Mouse (Mus musculus): Measurements from ENCODE around the gene Cfap77. TPM values are rescaled to one million over a fixed set of nuclear protein-coding genes. Genes with fewer than 3 reads are reported as not detected.

The Cfap77 gene
- polyA plus RNA-seq, 1 experiment: 0.16 TPM

GRCm38 (mm10) chr2:28892796-28893195 is 162.1 kb downstream of the Cfap77 start:
- H3K36me3 ChIP-seq (ENCODE audit: control insufficient read depth, insufficient read depth, low read length): peaks cover 18% of the 10 kb centered on the region
- no peak for TF ChIP-seq CTCF (IDR thresholded peaks at IDR 0.05; ENCODE audit: extremely low read depth, insufficient read length, insufficient replicate concordance, low read depth, low read length)
- no peak for TF ChIP-seq POLR2A (IDR thresholded peaks at IDR 0.05; ENCODE audit: low read depth, low read length)
- WGBS: 32% methylated on average over 1 of the region's 1 CpGs
- no peaks in the 10 kb centered on the region for H3K4me1 ChIP-seq (ENCODE audit: control insufficient read depth, insufficient read depth, insufficient read length, low read length)
- H3K4me3 ChIP-seq (ENCODE audit: low read depth, low read length): no peak overlapping the region
- no peaks in the 10 kb centered on the region for H3K27me3 ChIP-seq (ENCODE audit: control insufficient read depth, insufficient read depth, low read length)
- H3K27ac ChIP-seq (ENCODE audit: insufficient read depth, low read depth, low read length): no peak overlapping the region

DNA sequence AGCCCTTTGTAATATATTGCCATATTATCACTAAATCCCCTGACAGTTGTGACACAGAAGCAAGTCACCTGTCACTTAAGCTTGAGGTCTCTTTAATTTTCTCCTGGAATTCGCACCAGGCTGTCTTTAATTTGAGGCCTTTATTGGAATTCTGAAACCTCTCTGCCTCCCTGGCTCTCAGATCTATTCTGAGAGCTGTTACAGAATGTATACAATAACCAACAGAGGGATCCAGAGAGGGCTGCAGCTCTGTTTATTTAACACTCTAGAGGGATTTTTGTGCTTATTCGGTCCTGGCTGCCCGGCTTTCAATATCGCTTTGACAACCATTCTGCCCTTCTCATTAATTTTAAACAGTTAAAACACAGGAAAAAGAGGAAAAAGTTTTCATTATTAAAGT is 170.0 kb downstream of the Cfap77 start:
- no peaks in the 10 kb centered on the region for H3K27me3 ChIP-seq (ENCODE audit: control insufficient read depth, insufficient read depth, low read length)
- TF ChIP-seq POLR2A (IDR thresholded peaks at IDR 0.05; ENCODE audit: low read depth, low read length) (no peak), CTCF (IDR thresholded peaks at IDR 0.05; ENCODE audit: extremely low read depth, insufficient read length, insufficient replicate concordance, low read depth, low read length) (no peak)

DNA sequence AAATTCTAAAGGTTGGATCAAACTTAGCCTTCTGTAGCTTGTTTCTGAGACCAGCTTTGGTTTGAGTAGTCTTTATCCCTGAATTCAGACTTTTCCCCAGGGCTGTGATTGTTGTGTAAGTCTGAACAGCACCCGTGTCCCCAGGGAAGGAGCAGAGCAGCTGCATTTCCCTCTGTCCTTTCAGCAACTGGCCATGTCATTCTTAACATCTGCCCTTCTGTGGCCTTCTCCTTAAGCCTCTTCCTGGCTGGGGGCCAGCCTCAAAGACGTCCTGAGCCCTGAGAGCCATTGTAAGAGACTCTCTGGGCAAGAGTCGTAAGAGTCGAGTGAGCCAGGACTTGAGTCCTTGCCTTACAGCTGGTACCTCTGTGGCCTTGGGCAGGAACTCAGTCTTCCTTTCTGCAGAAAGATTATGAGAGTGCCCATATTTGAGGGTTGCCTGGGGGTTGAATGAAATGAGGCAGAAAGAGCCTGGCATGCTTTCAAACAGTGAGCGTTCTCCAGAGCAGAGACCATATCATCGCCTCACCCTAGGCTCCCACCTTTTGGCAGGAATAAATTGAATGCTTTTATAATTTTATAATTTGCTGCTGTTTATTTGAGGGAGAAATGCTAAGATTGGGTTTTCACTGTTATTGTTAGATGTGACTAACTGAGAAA is 171.9 kb downstream of the Cfap77 start:
- Histone ChIP-seq H3K27me3 (ENCODE audit: control insufficient read depth, insufficient read depth, low read length) (no peaks in the 10 kb centered on the region), H3K4me3 (ENCODE audit: low read depth, low read length) (no peak overlapping the region), H3K4me1 (ENCODE audit: control insufficient read depth, insufficient read depth, insufficient read length, low read length) (no peaks in the 10 kb centered on the region), H3K27ac (ENCODE audit: insufficient read depth, low read depth, low read length) (no peak overlapping the region), H3K36me3 (ENCODE audit: control insufficient read depth, insufficient read depth, low read length) (peaks cover 15% of the 10 kb centered on the region)
- no peak for TF ChIP-seq POLR2A (IDR thresholded peaks at IDR 0.05; ENCODE audit: low read depth, low read length)
- no peak for TF ChIP-seq CTCF (IDR thresholded peaks at IDR 0.05; ENCODE audit: extremely low read depth, insufficient read length, insufficient replicate concordance, low read depth, low read length)
- 81% methylated on average over 6 of the region's 6 CpGs for WGBS

More for the DNA sequence above, 170.0 kb downstream of the Cfap77 start:
- no peak overlapping the region for H3K4me3 ChIP-seq (ENCODE audit: low read depth, low read length)
- 77% methylated on average over 4 of the region's 4 CpGs for WGBS
- H3K27ac ChIP-seq (ENCODE audit: insufficient read depth, low read depth, low read length): no peak overlapping the region
- no peaks in the 10 kb centered on the region for H3K4me1 ChIP-seq (ENCODE audit: control insufficient read depth, insufficient read depth, insufficient read length, low read length)
- peaks cover 18% of the 10 kb centered on the region for H3K36me3 ChIP-seq (ENCODE audit: control insufficient read depth, insufficient read depth, low read length)

GRCm38 (mm10) chr2:28882047-28882446 is 172.8 kb downstream of the Cfap77 start:
- peaks cover 21% of the 10 kb centered on the region for H3K36me3 ChIP-seq (ENCODE audit: control insufficient read depth, insufficient read depth, low read length)
- no peaks in the 10 kb centered on the region for H3K27me3 ChIP-seq (ENCODE audit: control insufficient read depth, insufficient read depth, low read length)
- no peaks in the 10 kb centered on the region for H3K4me1 ChIP-seq (ENCODE audit: control insufficient read depth, insufficient read depth, insufficient read length, low read length)
- TF ChIP-seq POLR2A (IDR thresholded peaks at IDR 0.05; ENCODE audit: low read depth, low read length) (no peak), CTCF (IDR thresholded peaks at IDR 0.05; ENCODE audit: extremely low read depth, insufficient read length, insufficient replicate concordance, low read depth, low read length) (no peak)
- no peak overlapping the region for H3K4me3 ChIP-seq (ENCODE audit: low read depth, low read length)
- 89% methylated on average over 3 of the region's 3 CpGs for WGBS
- H3K27ac ChIP-seq (ENCODE audit: insufficient read depth, low read depth, low read length): no peak overlapping the region

GRCm38 (mm10) chr2:28881275-28881674 is 173.6 kb downstream of the Cfap77 start:
- H3K36me3 ChIP-seq (ENCODE audit: control insufficient read depth, insufficient read depth, low read length): peaks cover 24% of the 10 kb centered on the region
- no peak overlapping the region for H3K4me3 ChIP-seq (ENCODE audit: low read depth, low read length)
- H3K4me1 ChIP-seq (ENCODE audit: control insufficient read depth, insufficient read depth, insufficient read length, low read length): no peaks in the 10 kb centered on the region
- WGBS: 88% methylated on average over 3 of the region's 3 CpGs
- H3K27me3 ChIP-seq (ENCODE audit: control insufficient read depth, insufficient read depth, low read length): no peaks in the 10 kb centered on the region
- TF ChIP-seq POLR2A (IDR thresholded peaks at IDR 0.05; ENCODE audit: low read depth, low read length) (no peak), CTCF (IDR thresholded peaks at IDR 0.05; ENCODE audit: extremely low read depth, insufficient read length, insufficient replicate concordance, low read depth, low read length) (no peak)
- no peak overlapping the region for H3K27ac ChIP-seq (ENCODE audit: insufficient read depth, low read depth, low read length)

Other genes with a start within 250 kb of the Cfap77 start
- gene Gtf3c4, start 214.7 kb downstream of the Cfap77 start, polyA plus RNA-seq (2012; rRNA removed): 2.4 and 4.7 TPM in 2 replicates
- 0.71 and 0.94 TPM in 2 replicates for gene Ddx31, start 214.7 kb downstream of the Cfap77 start, polyA plus RNA-seq (2012; rRNA removed)
- gene Barhl1, start 138.4 kb downstream of the Cfap77 start, polyA plus RNA-seq (2012; rRNA removed): not detected in 2 replicates
- 1.6 and 3.3 TPM in 2 replicates for gene Ttf1, start 5.2 kb upstream of the Cfap77 start, polyA plus RNA-seq (2012; rRNA removed)
- 0.95 and 3.3 TPM in 2 replicates for gene Setx, start 69.1 kb upstream of the Cfap77 start, polyA plus RNA-seq (2012; rRNA removed)
- gene Ntng2, start 197.9 kb upstream of the Cfap77 start, polyA plus RNA-seq (2012; rRNA removed): 15.8 and 23.4 TPM in 2 replicates

All from small intestine, adult 2 months (tissue).